Mouse (Mus musculus): ENCODE data around the gene Epha5. TPM values are rescaled to one million over a fixed set of nuclear protein-coding genes. Genes with fewer than 3 reads are reported as not detected.

Gene Epha5
- polyA plus RNA-seq, 1 experiment from 2014 or later, result 74.0 TPM

DNA sequence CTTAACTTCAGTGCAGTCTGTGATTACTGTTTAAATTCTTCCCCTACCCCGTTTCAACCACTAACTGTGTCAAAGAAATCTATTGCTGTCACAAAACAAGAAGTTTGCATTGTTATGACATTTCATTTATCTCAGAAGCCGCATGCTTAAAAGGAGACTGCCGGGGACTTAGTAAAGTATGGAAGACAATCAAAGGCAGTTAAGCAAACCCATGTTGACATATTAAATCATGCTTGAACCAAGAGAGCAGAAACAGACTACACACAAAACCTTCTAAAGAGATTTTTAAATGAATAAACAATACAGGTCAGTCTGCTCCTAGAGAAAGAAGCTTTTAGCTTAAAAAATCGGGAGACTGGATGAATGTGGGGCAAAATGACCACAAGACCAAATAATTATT, 97.0 kb downstream of the Epha5 start:
- ATAC-seq (ENCODE audit: low FRiP score) (no peak), DNase-seq (ENCODE audit: low spot score) (no peak)
- WGBS, result 13% methylated on average over 4 of the region's 4 CpGs
- Histone ChIP-seq H3K4me1 (replicated peaks; ENCODE audit: control insufficient read depth, insufficient read depth, low read length) (no peaks in the 10 kb centered on the region; the same call in none of the 2 replicates), H3K4me2 (replicated peaks) (no peak overlapping the region), H3K27ac (no peak overlapping the region), H3K9ac (no peak overlapping the region), H3K36me3 (replicated peaks; ENCODE audit: control insufficient read depth, insufficient read depth) (no peaks in the 10 kb centered on the region), H3K9me3 (ENCODE audit: control insufficient read depth, low read length) (no peaks in the 10 kb centered on the region), H3K27me3 (ENCODE audit: control insufficient read depth, insufficient read depth, low read length) (no peaks in the 10 kb centered on the region), H3K4me3 (replicated peaks; ENCODE audit: low read length) (no peak overlapping the region)

DNA sequence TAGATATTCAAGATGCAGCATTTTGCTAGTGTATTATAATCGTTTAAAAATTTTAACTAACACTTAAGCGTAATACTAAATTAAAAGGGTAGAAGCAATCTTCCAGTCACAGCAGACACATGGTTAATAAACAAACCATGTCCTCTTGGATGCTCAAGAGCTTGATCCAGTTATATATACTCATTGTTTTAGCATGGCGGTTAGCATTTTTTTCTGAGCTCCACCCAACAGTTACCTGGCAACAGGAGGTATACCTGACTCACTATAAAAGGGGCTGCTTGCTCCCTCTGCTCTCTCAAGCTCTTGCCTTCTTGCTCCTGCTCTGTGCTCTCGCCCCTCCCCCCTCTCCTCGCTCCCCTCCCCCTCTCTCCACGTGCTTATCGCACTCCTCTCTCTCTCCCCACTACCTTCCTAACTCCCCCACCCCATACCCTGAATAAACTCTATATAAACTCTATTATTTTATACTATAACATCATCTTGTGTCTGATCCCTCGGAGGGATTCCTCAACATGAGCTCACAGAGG, 98.3 kb downstream of the Epha5 start:
- ATAC-seq (ENCODE audit: low FRiP score), result 0 out of 2 replicates have a peak, but pooled peaks have one; percentile 17
- 47% methylated on average over 8 of the region's 8 CpGs for WGBS
- Histone ChIP-seq H3K27me3 (ENCODE audit: control insufficient read depth, insufficient read depth, low read length) (no peaks in the 10 kb centered on the region), H3K4me3 (replicated peaks; ENCODE audit: low read length) (no peak overlapping the region), H3K27ac (no peak overlapping the region), H3K36me3 (replicated peaks; ENCODE audit: control insufficient read depth, insufficient read depth) (no peaks in the 10 kb centered on the region), H3K9ac (no peak overlapping the region), H3K9me3 (ENCODE audit: control insufficient read depth, low read length) (no peaks in the 10 kb centered on the region), H3K4me2 (replicated peaks) (no peak overlapping the region), H3K4me1 (replicated peaks; ENCODE audit: control insufficient read depth, insufficient read depth, low read length) (no peaks in the 10 kb centered on the region; the same call in none of the 2 replicates)
- no peak for DNase-seq (ENCODE audit: low spot score)

DNA sequence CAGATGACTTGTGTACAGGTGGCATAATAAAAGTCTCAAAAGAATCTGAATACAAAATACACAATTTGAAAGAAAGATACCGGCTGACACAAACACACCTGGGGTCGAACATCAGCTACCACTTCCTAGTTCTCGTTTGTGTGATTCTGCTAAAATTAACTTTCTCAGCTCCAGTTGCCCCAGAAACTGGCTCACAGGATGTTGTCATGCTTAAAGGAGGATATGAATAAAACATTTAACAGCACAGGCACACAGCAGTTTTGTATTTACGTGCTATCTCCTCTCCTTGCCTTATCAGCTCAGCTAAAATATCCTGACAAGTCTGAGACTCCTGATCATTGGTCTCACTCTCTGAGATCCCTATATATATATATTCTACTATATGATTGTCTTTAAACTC, 99.3 kb downstream of the Epha5 start:
- H3K27me3 ChIP-seq (ENCODE audit: control insufficient read depth, insufficient read depth, low read length), result no peaks in the 10 kb centered on the region
- no peaks in the 10 kb centered on the region for H3K36me3 ChIP-seq (replicated peaks; ENCODE audit: control insufficient read depth, insufficient read depth)
- ATAC-seq (ENCODE audit: low FRiP score) (no peak), DNase-seq (ENCODE audit: low spot score) (no peak)
- 72% methylated on average over 4 of the region's 4 CpGs for WGBS
- H3K9ac ChIP-seq, result no peak overlapping the region
- no peak overlapping the region for H3K4me2 ChIP-seq (replicated peaks)
- no peaks in the 10 kb centered on the region; the same call in none of the 2 replicates for H3K4me1 ChIP-seq (replicated peaks; ENCODE audit: control insufficient read depth, insufficient read depth, low read length)
- no peak overlapping the region for H3K4me3 ChIP-seq (replicated peaks; ENCODE audit: low read length)
- H3K27ac ChIP-seq, result no peak overlapping the region
- H3K9me3 ChIP-seq (ENCODE audit: control insufficient read depth, low read length), result no peaks in the 10 kb centered on the region

DNA sequence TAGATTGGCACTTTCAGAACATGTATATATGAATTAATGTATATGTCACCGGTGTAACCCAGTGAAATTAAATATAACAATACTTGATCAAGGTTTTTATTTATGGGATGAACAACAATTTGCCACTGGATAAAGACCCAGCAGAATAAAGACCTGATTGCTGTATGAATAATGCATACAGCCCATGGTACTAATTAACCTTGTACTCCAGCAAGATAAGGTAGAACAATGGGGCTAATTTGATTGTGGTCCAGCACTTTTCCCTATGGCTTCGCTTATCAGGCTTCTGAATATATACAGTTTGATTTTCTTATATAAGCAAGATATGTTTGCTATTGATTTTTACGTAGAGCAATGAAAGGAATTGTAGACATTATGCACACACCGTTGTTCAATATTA, 103.6 kb downstream of the Epha5 start:
- Histone ChIP-seq H3K9me3 (ENCODE audit: control insufficient read depth, low read length) (no peaks in the 10 kb centered on the region), H3K36me3 (replicated peaks; ENCODE audit: control insufficient read depth, insufficient read depth) (no peaks in the 10 kb centered on the region), H3K9ac (no peak overlapping the region), H3K27ac (no peak overlapping the region), H3K4me2 (replicated peaks) (no peak overlapping the region), H3K4me1 (replicated peaks; ENCODE audit: control insufficient read depth, insufficient read depth, low read length) (no peaks in the 10 kb centered on the region; the same call in 1 of the 2 replicates), H3K27me3 (ENCODE audit: control insufficient read depth, insufficient read depth, low read length) (no peaks in the 10 kb centered on the region), H3K4me3 (replicated peaks; ENCODE audit: low read length) (no peak overlapping the region)
- DNase-seq (ENCODE audit: low spot score) (no peak), ATAC-seq (ENCODE audit: low FRiP score) (no peak)
- 53% methylated on average over 4 of the region's 4 CpGs for WGBS

DNA sequence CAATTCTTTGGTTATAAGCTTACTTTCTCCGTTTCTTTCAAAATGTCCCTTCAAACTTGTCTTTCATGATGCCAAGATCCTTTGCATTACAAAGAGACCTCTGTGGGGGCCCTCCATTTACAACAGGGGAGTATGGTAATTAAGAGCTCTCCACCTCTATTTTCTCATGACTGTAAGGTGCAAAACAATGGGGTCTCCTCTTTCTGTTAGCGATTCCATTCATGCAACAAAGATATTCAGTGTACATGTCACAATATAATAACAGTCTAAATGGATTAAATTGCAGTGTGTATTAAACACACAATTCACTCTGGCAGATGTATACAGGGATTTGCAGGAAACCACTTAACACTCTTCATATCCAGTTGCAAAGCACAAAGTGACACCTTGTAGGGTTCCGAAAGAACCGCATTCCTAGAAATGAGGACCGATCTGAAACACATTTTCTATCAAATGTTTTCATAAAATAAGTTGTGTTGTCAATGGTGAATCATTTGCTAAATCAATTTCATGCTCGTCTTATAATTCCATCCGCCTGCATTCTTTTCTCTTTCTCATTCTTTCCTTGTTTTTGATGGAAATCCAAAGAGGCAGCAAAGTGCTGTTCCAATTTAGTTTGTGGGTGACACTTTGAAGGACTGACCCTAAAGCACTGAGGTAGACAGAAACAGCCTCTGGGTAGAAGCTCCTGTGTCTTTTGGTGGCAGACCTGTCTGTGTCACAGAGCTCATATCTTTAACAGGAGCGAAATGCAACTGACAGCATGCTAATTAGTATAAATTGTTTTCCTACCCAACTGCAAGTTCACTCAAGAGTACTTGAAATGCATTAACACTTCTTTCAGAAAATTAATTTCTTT, 118.1 kb downstream of the Epha5 start:
- Histone ChIP-seq H3K36me3 (replicated peaks; ENCODE audit: control insufficient read depth, insufficient read depth) (no peaks in the 10 kb centered on the region), H3K27ac (0 out of 2 replicates have a peak overlapping the region, but pooled peaks have one; percentile 1), H3K27me3 (ENCODE audit: control insufficient read depth, insufficient read depth, low read length) (no peaks in the 10 kb centered on the region), H3K9me3 (ENCODE audit: control insufficient read depth, low read length) (no peaks in the 10 kb centered on the region), H3K4me1 (replicated peaks; ENCODE audit: control insufficient read depth, insufficient read depth, low read length) (peaks cover 9% of the 10 kb centered on the region; the same call in 1 of the 2 replicates), H3K4me2 (replicated peaks) (peak overlapping the region; percentile 28), H3K4me3 (replicated peaks; ENCODE audit: low read length) (no peak overlapping the region), H3K9ac (no peak overlapping the region)
- no peak for DNase-seq (ENCODE audit: low spot score)
- ATAC-seq (ENCODE audit: low FRiP score), result peak; percentile 34; the same call in 1 of the 2 replicates
- 12% methylated on average over 8 of the region's 8 CpGs for WGBS

DNA sequence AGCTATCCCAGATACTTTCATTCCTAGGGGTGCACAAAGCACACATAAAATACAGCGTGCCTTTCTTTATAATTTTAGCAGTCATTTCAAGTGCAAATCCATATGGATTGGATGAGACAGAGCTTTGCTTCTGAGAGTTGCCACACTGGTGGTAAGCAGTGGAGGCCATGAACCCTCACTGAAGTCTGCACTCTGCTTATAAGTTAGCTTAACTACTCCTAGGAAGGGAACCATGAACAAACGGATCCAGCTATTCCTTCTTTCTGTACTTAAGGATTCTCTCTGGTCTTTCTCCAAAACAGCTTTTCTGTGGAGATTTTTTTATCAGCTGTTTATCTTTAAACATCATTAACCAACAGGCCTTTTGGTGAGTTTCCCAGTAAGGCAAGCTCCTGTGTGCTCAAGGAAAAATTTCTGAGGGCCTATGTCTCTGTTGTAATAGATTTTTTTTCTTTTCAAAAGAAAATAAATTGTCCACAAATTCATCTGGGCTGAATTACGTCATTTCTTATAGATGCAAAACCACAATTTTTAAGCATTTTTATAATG, 127.7 kb downstream of the Epha5 start:
- H3K27ac ChIP-seq, result no peak overlapping the region
- no peaks in the 10 kb centered on the region for H3K9me3 ChIP-seq (ENCODE audit: control insufficient read depth, low read length)
- H3K36me3 ChIP-seq (replicated peaks; ENCODE audit: control insufficient read depth, insufficient read depth), result no peaks in the 10 kb centered on the region
- WGBS, result 80% methylated on average over 3 of the region's 3 CpGs
- no peak overlapping the region for H3K4me3 ChIP-seq (replicated peaks; ENCODE audit: low read length)
- DNase-seq (ENCODE audit: low spot score) (no peak), ATAC-seq (ENCODE audit: low FRiP score) (no peak)
- H3K9ac ChIP-seq, result no peak overlapping the region
- no peak overlapping the region for H3K4me2 ChIP-seq (replicated peaks)
- H3K4me1 ChIP-seq (replicated peaks; ENCODE audit: control insufficient read depth, insufficient read depth, low read length), result 0 out of 2 replicates have a peak, but pooled peaks cover 4% of the 10 kb centered on the region
- no peaks in the 10 kb centered on the region for H3K27me3 ChIP-seq (ENCODE audit: control insufficient read depth, insufficient read depth, low read length)

DNA sequence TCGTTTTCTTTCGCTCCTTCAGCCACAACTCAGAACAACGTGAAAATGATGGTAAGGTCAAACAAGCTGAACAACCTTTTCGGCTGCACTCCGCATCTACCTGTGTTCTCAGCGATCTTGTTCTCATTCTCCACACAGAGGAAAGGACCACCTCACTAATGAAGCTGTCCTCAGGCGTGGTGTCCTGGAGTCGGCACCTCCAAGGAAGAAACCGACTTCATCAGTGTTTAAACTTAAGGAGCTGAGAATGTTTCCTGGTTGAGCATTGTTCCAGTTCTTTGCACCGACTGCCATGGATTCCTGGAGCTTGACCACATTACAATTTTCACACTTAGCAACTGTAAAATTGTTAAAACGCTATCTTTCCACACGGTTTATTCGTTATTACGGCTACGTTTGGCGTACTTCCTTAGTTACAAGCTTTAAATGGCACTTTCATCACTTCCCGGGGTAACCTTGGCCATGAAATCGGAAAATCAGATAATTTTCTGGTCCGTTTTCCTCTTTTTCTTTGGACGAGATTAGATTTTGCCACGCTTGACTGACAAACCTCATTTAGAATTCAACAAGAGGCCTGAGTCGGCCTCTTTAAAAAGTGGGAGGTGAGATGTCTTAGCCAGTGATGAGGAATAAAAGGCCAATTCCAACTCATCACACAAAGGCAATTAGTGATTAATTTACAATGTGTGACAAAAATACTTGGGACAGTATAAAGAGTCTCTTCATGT, 135.7 kb downstream of the Epha5 start:
- H3K9me3 ChIP-seq (ENCODE audit: control insufficient read depth, low read length), result no peaks in the 10 kb centered on the region
- H3K27me3 ChIP-seq (ENCODE audit: control insufficient read depth, insufficient read depth, low read length), result no peaks in the 10 kb centered on the region; the same call in 1 of the 2 replicates
- DNase-seq (ENCODE audit: low spot score), result peak; percentile 62
- no peaks in the 10 kb centered on the region for H3K36me3 ChIP-seq (replicated peaks; ENCODE audit: control insufficient read depth, insufficient read depth)
- H3K27ac ChIP-seq, result no peak overlapping the region
- H3K4me3 ChIP-seq (replicated peaks; ENCODE audit: low read length), result no peak overlapping the region
- peak; percentile 43; the same call in 1 of the 2 replicates for ATAC-seq (ENCODE audit: low FRiP score)
- no peak overlapping the region for H3K9ac ChIP-seq
- WGBS, result 18% methylated on average over 22 of the region's 22 CpGs
- H3K4me1 ChIP-seq (replicated peaks; ENCODE audit: control insufficient read depth, insufficient read depth, low read length), result peaks cover 7% of the 10 kb centered on the region; the same call in 1 of the 2 replicates
- peak overlapping the region; percentile 42 for H3K4me2 ChIP-seq (replicated peaks)

DNA sequence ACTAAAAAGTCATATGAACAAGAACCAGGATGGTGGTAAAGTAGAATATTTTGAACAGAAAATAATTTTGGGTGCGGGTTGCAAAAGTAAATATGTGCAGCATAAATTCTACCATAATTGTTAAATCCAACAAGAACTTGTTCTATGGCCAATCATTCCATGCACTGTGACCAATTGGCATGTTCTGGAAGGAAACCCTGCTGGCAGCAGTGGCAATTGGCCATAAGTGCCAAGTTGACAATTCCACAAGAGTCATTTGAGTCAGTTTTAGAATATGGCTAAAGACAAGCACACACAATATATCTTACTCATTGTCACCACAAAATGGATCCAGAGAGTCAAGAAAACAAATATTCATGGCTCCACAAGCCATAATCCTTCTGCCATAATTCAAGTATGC, 140.2 kb downstream of the Epha5 start:
- 98% methylated on average over 1 of the region's 1 CpGs for WGBS
- no peaks in the 10 kb centered on the region; the same call in 1 of the 2 replicates for H3K27me3 ChIP-seq (ENCODE audit: control insufficient read depth, insufficient read depth, low read length)
- no peak overlapping the region for H3K4me2 ChIP-seq (replicated peaks)
- H3K27ac ChIP-seq, result no peak overlapping the region
- H3K4me3 ChIP-seq (replicated peaks; ENCODE audit: low read length), result no peak overlapping the region
- H3K4me1 ChIP-seq (replicated peaks; ENCODE audit: control insufficient read depth, insufficient read depth, low read length), result peaks cover 7% of the 10 kb centered on the region; the same call in 1 of the 2 replicates
- H3K9me3 ChIP-seq (ENCODE audit: control insufficient read depth, low read length), result no peaks in the 10 kb centered on the region
- no peak for ATAC-seq (ENCODE audit: low FRiP score)
- no peaks in the 10 kb centered on the region for H3K36me3 ChIP-seq (replicated peaks; ENCODE audit: control insufficient read depth, insufficient read depth)
- DNase-seq (ENCODE audit: low spot score), result no peak
- no peak overlapping the region for H3K9ac ChIP-seq

DNA sequence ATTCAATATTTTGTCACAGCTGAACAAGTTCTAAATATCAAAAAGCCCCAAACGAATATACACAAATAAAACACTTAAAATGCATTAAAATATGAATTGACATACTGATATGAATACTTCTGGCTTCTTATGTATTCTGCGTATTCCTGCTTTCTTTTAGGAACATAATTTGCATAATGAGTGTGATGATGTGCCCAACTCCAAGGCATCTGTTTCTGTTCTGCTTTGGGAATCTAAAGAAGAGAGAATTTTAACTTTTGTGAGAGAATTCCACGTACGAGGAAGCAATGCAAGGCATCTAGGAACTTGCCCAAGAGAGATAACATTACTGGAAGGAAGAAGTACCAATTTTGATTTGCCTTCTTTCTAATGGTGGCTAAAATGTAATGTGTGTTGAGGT, 151.8 kb downstream of the Epha5 start:
- no peak overlapping the region for H3K27ac ChIP-seq
- DNase-seq (ENCODE audit: low spot score) (no peak), ATAC-seq (ENCODE audit: low FRiP score) (no peak)
- WGBS, result 75% methylated on average over 4 of the region's 4 CpGs
- no peaks in the 10 kb centered on the region for H3K36me3 ChIP-seq (replicated peaks; ENCODE audit: control insufficient read depth, insufficient read depth)
- no peak overlapping the region for H3K4me2 ChIP-seq (replicated peaks)
- H3K27me3 ChIP-seq (ENCODE audit: control insufficient read depth, insufficient read depth, low read length), result no peaks in the 10 kb centered on the region
- H3K9me3 ChIP-seq (ENCODE audit: control insufficient read depth, low read length), result no peaks in the 10 kb centered on the region
- H3K9ac ChIP-seq, result no peak overlapping the region
- no peak overlapping the region for H3K4me3 ChIP-seq (replicated peaks; ENCODE audit: low read length)
- H3K4me1 ChIP-seq (replicated peaks; ENCODE audit: control insufficient read depth, insufficient read depth, low read length), result no peaks in the 10 kb centered on the region

All from hindbrain, embryonic 14.5 days (tissue).